Mouse (Mus musculus): ENCODE measurements around the gene Dst. TPM values are rescaled to one million over a fixed set of nuclear protein-coding genes. Genes with fewer than 3 reads are reported as not detected.

The Dst gene
- total RNA-seq, 2 experiments from 2014 or later, result 209 to 234 TPM

DNA sequence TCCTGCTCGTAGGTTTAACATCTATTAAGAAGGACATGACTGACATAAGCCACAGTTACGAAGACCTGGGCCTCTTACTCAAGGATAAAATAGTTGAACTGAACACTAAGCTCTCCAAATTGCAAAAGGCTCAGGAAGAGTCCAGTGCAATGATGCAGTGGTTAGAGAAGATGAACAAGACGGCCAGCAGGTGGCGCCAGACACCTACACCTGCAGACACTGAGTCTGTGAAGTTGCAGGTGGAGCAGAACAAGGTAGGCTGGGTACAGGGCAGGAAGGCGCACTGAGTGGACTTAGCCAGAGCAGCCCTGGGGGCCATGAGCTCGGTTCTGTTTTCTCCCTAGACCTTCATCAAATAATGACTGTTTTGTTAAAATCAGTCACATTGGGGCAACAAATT is 310.3 kb downstream of the Dst start:
- peak; percentile 46 to 61 for DNase-seq (ENCODE audit: low spot score in 2 of 2)

DNA sequence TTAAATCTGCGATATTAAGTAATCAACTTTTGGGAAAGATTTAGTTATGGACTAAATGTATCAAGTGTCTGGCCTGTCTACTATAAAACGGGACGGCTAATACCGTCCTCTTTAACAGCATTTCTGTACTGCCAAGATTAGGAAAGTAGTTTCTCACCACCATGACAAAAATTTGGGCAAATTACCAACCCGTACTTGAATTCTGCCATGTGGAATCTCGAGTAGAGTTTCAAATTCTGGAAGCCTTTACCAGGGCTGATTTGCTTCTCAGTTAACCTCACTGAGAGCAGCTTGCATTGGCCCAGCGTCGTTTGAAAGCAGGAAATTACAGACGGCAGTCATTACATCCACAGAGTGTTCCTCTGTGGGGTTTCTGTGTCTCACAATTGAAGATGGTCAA is 310.8 kb downstream of the Dst start:
- DNase-seq (ENCODE audit: low spot score in 2 of 2), result no peak

DNA sequence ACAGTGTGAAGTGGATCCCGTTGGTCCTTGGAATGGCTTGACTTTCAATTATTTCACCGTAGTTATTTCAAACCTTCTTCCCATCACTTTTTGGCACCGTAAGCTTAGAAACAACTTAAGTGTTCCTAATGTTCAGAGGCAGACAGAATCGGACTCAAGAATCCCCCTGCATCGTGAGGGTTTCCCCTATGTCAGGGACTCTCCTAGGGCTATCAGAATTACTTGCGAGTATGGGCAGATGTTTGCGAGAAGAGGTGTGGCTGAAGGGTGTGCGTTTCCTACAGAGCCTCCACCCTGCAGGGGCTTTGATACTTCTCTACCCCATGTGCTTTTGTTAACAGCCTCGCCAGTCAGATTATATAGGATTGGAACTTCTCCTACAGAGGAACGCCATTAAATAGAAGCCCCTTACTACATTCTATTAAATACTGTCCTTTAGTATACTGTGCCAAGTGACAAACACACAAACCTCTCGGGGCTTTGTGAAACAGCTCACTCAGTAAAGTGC is 312.1 kb downstream of the Dst start:
- no peak for DNase-seq (ENCODE audit: low spot score in 2 of 2)

GRCm38 (mm10) chr1:34223866-34224265 is 315.8 kb downstream of the Dst start:
- no peak for DNase-seq (ENCODE audit: low spot score in 2 of 2)

- DNase-seq (ENCODE audit: low spot score in 2 of 2), result no peak
Observed at GRCm38 (mm10) chr1:34227676-34228075, 319.7 kb downstream of the Dst start.

DNA sequence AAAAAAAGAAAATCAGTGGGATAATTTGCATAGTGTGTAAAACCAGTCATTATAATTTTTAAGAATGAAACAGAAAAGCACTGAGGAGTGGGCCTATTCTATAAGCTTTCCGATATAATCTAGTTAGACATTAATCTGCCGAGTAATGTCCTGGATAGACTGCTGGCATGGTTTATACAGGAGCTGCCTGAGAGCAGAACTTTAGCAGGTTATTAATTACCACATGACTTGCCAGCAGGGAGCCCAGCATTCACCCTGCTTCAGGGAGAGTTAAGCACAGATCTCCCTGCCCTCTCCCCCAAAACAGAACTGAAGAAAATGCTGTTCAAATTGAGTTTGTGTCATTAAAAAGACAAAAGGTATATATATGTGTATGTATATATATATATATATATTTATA is 323.0 kb downstream of the Dst start:
- no peak for DNase-seq (ENCODE audit: low spot score in 2 of 2)

DNA sequence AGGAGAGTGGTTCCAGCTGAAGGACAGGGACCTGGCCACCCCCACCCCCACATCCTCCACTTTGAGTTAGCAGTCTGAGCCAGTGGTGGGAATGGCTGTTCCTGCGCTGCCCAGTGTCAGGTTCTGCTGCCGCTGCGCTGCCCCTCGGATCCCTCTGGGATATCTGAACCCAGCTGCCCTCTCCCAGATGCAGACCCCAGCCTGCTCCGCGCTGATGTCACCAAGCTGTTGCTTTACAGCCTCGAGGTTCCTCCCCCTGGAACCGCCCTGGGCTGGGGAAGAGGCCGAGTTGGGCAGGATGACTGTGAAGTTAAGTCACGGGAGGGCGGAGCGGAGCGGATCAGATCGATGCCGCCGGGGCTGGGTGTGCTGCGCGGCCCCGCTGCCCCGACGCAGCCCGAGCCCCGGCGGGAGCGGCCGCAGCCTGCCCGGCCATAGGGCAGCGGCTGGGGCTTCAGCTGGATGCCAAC is 328.3 kb downstream of the Dst start:
- no peak for DNase-seq (ENCODE audit: low spot score in 2 of 2)

DNA sequence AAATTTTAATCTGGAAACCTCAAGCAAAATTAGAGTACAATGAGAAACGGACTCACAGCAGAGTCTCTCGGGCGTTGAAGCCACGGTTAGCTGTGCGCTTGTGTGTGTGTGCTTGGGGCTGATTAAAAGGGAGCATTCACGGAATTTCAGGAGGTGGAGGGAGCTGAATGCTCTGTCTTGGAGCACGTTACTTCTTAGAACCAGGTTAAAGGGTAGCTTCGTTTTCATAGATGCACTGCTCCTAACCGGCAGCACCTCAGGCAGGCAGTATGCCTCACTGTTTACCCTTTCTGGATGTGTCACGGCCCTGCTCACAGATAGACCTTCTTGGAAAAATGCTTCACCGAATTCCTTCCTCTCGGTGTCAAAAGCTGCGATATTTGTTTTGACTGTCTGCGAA is 329.2 kb downstream of the Dst start:
- DNase-seq (ENCODE audit: low spot score in 2 of 2), result no peak

GRCm38 (mm10) chr1:34237689-34238091 is 329.7 kb downstream of the Dst start:
- DNase-seq (ENCODE audit: low spot score in 2 of 2), result no peak

DNA sequence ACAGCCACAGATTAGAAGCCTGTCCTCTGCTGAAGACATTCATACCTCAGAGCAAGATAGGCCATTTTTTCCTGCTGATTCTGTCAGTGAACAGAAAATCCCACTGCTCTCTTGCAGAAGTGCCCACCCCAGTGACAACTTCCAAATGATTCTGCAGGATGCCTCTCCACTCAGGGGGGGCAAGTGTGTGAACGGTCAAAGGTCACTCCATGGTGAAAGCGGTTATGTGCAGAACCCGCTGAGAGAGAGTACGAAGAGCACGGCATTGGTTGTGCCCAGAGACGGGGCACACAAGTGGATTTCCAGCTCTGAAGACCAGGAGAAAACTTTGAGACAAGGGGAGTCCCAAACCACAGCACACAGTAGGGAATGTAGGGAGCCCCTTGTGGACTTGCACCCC is 330.2 kb downstream of the Dst start:
- DNase-seq (ENCODE audit: low spot score in 2 of 2), result no peak

- no peak for DNase-seq (ENCODE audit: low spot score in 2 of 2)
Observed at GRCm38 (mm10) chr1:34244678-34245077, 336.7 kb downstream of the Dst start.

GRCm38 (mm10) chr1:34245951-34246641 is 338.1 kb downstream of the Dst start:
- no peak for DNase-seq (ENCODE audit: low spot score in 2 of 2)

DNA sequence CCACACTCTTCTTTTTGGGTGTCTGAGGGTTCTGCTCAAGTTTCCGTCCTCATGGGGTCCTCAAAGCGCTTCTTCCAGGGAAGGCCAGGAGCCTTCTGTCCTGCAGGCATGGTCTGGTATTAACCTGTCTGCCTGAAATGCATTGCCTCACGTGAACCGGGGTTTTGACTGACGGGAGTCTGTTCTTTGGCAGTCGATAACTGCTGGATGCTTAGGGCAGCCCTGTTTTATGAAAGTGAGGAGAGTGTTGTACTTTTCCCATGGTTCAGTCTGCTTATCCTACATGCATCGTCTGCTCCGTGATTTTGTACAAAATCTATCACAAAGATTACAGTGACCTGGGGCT is 338.6 kb downstream of the Dst start:
- DNase-seq (ENCODE audit: low spot score in 2 of 2), result no peak

- DNase-seq (ENCODE audit: low spot score in 2 of 2), result no peak
Observed at GRCm38 (mm10) chr1:34251137-34251536, 343.1 kb downstream of the Dst start.

DNA sequence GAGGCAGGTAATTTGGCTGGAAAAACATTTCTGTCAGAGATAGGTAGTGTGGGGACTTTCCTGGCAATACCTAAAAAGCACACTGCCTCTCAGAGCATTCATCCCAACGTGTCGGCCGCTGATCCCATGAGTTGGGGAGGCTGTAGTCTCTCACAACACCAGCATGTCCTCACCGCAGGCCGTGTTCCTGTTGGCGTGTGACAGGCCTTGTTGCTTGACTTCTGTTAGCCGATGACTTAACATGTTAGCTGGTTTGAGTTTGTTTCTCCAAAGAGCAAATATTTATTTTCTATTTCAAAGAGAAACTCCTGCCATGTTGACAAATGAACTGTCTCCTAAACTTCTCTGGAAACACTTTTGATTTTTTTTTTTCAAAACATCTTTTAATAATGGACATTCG is 344.2 kb downstream of the Dst start:
- no peak for DNase-seq (ENCODE audit: low spot score in 2 of 2)

GRCm38 (mm10) chr1:34253876-34254275 is 345.9 kb downstream of the Dst start:
- DNase-seq (ENCODE audit: low spot score in 2 of 2), result no peak

DNA sequence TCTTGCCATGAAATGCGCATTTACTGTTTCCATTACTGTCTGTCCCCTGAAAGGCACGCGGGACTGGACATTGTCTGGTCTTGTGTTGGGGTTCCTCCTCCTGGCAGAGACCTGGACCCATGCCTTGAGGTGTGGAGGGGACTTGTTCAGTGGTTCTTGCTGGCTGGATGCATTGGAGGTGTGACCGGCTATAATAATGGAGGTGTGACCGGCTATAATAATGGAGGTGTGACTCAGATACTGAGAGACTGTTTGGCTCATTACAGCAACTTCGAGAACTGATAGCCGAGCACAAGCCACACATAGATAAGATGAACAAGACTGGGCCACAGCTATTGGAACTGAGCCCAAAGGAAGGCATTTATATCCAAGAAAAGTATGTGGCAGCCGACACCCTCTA is 351.9 kb downstream of the Dst start:
- no peak for DNase-seq (ENCODE audit: low spot score in 2 of 2)

GRCm38 (mm10) chr1:34261011-34261410 is 353.0 kb downstream of the Dst start:
- DNase-seq (ENCODE audit: low spot score in 2 of 2), result no peak

DNA sequence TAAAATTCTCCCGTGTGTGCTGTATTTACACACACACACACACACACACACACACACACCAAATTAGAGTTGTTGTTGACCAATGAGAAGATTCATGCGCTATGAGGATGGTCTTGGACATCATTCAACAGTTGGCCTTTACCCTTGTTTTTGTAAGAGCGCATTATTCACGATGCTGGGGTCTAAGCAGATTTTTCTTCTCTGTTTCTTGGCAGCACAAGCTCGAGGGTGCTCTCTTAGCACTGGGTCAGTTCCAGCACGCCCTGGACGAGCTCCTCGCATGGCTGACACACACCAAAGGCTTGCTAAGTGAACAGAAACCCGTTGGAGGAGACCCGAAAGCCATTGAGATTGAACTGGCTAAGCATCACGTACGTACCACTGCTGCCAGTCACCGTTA is 360.5 kb downstream of the Dst start:
- DNase-seq (ENCODE audit: low spot score in 2 of 2), result no peak

DNA sequence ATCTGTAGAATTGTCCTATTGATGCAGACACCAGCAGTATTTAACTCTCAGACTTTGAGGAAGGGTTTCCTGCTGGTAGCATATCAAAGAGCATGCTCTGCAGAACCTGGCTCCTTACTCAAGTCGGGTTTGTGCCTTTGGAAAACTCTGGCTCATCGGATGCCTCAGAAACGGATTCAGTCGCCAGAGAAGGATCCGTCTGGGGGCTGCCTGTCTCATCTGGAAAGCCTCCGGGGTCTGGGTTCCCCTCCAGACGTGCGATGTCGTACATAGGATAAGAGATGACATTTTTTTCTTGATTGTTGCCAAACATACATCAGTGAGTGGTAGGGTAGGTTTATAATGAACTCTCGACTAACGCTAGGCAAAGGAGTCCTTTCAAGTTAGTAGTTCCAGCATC is 361.6 kb downstream of the Dst start:
- no peak for DNase-seq (ENCODE audit: low spot score in 2 of 2)

GRCm38 (mm10) chr1:34273922-34274321 is 365.9 kb downstream of the Dst start:
- no peak for DNase-seq (ENCODE audit: low spot score in 2 of 2)

GRCm38 (mm10) chr1:34275787-34276186 is 367.8 kb downstream of the Dst start:
- no peak for DNase-seq (ENCODE audit: low spot score in 2 of 2)

DNA sequence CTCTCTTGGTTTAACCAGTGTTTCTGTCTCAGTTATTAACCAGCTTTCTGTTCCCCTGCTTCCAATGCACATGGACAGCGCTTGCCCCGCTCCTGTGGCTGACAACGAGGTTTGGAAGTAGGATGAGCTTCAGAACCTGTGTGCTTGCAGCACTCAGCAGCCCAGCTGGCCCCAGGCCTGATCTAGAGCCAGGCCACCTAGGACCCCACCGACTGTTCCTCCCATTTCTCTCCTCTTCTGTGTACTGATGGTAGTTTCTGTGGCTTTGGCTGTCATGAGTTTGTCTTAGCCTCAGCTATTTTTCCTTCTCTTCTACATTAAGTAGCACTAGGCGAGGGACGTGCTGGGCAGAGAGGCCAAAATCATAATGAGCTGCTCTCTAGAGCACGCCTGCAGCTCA is 368.7 kb downstream of the Dst start:
- DNase-seq (ENCODE audit: low spot score in 2 of 2), result no peak

All from layer of hippocampus, postnatal 14 days (tissue).